Mouse (Mus musculus) hindbrain, embryonic 12.5 days (tissue): Measurements from ENCODE around the gene H2-T22. TPM values are rescaled to one million over a fixed set of nuclear protein-coding genes. Genes with fewer than 3 reads are reported as not detected.

Experiments used
- polyA plus RNA-seq: library from polyadenylated mRNA; unstranded; fragments of >200 nt; fragmentation: Nextera tagmentation; extraction: Ambion mirVana; gene quantifications from 2 replicates; pipeline ENCODE4 v1.2.1, GENCODE M21; 2016

Gene H2-T22
- polyA plus RNA-seq, 1 experiment from 2014 or later, result 7.8 TPM

Other genes with a start within 250 kb of the H2-T22 start
- gene Ier3, start 221.1 kb downstream of the H2-T22 start, polyA plus RNA-seq, result 5.8 and 6.3 TPM in 2 replicates
- 50.9 and 60.3 TPM in 2 replicates for gene Flot1, start 219.5 kb downstream of the H2-T22 start, polyA plus RNA-seq
- 1,505 and 1,511 TPM in 2 replicates for gene Tubb5, start 204.4 kb downstream of the H2-T22 start, polyA plus RNA-seq
- gene Mdc1, start 201.2 kb downstream of the H2-T22 start, polyA plus RNA-seq, result 14.4 and 18.2 TPM in 2 replicates
- gene Nrm, start 181.4 kb downstream of the H2-T22 start, polyA plus RNA-seq, result 36.0 and 36.9 TPM in 2 replicates
- gene Ppp1r18, start 177.2 kb downstream of the H2-T22 start, polyA plus RNA-seq, result 31.5 and 32.3 TPM in 2 replicates
- gene Dhx16, start 162.9 kb downstream of the H2-T22 start, polyA plus RNA-seq, result 45.2 and 46.0 TPM in 2 replicates
- gene 2310061I04Rik, start 145.3 kb downstream of the H2-T22 start, polyA plus RNA-seq, result 25.7 and 28.7 TPM in 2 replicates
- 294 and 303 TPM in 2 replicates for gene Atat1, start 132.7 kb downstream of the H2-T22 start, polyA plus RNA-seq
- 46.8 and 51.1 TPM in 2 replicates for gene Mrps18b, start 126.4 kb downstream of the H2-T22 start, polyA plus RNA-seq
- 58.3 and 68.2 TPM in 2 replicates for gene Ppp1r10, start 126.3 kb downstream of the H2-T22 start, polyA plus RNA-seq
- 109 and 119 TPM in 2 replicates for gene Abcf1, start 73.0 kb downstream of the H2-T22 start, polyA plus RNA-seq
- gene Gnl1, start 62.9 kb downstream of the H2-T22 start, polyA plus RNA-seq, result 54.9 and 57.7 TPM in 2 replicates
- gene Prr3, start 62.5 kb downstream of the H2-T22 start, polyA plus RNA-seq, result 53.4 and 61.0 TPM in 2 replicates
- 5.5 and 5.6 TPM in 2 replicates for gene H2-T24, start 22.2 kb downstream of the H2-T22 start, polyA plus RNA-seq
- gene H2-T23, start 9.9 kb downstream of the H2-T22 start, polyA plus RNA-seq, result 4.5 and 5.1 TPM in 2 replicates
- gene Gm6034, start 214 bp upstream of the H2-T22 start, polyA plus RNA-seq, result not detected in 2 replicates
- gene Gm11127, start 15.6 kb upstream of the H2-T22 start, polyA plus RNA-seq, result not detected in 2 replicates
- not detected in 2 replicates for gene Gm19684, start 78.9 kb upstream of the H2-T22 start, polyA plus RNA-seq
- not detected in 2 replicates for gene Gm7030, start 86.7 kb upstream of the H2-T22 start, polyA plus RNA-seq
- gene Gm8909, start 125.8 kb upstream of the H2-T22 start, polyA plus RNA-seq, result not detected in 2 replicates
- gene H2-T3, start 147.5 kb upstream of the H2-T22 start, polyA plus RNA-seq, result not detected in 2 replicates
- 75.5 and 89.2 TPM in 2 replicates for gene Rpp21, start 215.3 kb upstream of the H2-T22 start, polyA plus RNA-seq
- 26.0 and 28.6 TPM in 2 replicates for gene Trim39, start 229.5 kb upstream of the H2-T22 start, polyA plus RNA-seq
- gene H2-M10.2, start 243.7 kb upstream of the H2-T22 start, polyA plus RNA-seq, result 0.19 TPM in 1 of 2 replicates, not detected in the other